Mouse (Mus musculus) small intestine, adult 10 weeks (tissue): ENCODE results near the gene Fxyd6. TPM values are rescaled to one million over a fixed set of nuclear protein-coding genes. Genes with fewer than 3 reads are reported as not detected.

ENCODE experiments used
- polyA plus RNA-seq: library from polyadenylated mRNA; stranded (reverse); fragments of 350-450 nt; fragmentation: Illumina TruSeq; extraction: RNeasy Lipid Tissue Mini Kit (QIAGEN cat#74804); gene quantifications from one replicate; pipeline ENCODE4 v1.2.3, GENCODE M21; 2014; ENCODE audit warnings: low replicate concordance

The Fxyd6 gene
- polyA plus RNA-seq: 0.37 TPM

DNA sequence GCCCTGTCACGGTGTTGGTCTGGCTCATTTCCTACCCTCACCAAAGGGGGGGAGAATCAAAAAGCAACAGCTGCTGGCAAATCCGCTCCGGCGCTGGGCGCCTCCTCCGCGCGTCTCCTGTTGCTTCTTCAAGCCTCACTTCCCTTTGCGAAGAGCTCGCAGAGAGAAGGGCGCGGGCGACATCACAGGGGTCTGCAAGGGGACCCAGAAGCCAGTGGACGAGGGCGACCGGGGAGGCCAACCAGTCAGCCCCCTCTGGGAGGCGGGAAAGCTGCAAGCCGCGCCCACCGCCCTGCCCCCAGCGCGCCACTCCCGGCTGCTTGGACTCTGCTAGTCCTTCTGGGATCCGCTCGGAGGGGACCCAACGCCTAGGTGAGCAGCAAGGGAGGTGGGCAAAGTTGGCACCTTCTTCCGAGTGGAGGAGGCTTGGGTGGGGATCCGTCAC lies at the start of gene Fxyd6:
Gene Fxyd6, plus strand, starts transcription at position 69 of the 445 bp plus-strand sequence.

DNA sequence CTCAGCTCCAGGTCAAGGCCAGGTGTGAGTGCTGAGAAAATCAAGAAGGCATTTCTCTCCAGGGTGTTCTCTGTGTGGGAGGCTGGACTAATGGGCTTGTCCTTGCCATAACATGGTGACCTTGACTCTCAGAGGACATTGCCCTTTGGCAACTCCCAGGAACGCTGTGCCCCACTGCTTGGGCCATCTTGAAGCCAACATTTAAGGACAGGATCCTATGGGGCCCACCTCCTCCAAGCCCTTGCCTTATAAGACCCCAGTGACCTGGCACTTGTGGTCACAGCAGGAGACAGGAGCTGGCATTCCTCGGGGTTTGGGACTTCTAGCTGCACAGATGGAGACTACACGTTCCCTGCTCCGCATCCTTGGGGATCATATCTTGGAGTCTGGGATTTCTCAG lies 29.4 kb downstream of the Fxyd6 start, which contains the start of gene Fxyd2:
Gene Fxyd2, plus strand, starts transcription at position 236 of the 400 bp plus-strand sequence.

DNA sequence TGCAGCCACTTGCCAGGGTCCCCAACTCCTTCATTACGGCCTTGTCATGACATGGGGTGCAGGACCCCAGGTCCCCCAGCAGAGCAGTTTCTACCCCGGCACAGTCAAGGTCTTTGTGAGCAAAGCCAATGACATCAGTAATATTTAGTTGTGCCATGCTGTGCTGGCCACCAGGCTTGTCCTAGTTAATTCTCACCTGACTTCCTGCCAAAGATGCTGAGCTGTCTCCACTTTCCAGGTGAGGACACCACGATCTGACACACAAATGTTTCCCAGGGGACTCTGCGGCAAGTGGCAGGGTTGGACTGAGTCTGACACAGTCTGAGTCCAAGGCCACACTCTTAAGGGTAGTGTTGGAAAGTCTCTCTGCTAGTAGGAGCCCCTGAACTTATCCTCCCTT lies 56.5 kb downstream of the Fxyd6 start, which contains the start of gene Dscaml1:
Gene Dscaml1, plus strand, starts transcription at position 173 of the 400 bp plus-strand sequence.

Other genes starting within 250 kb of the Fxyd6 start
- not detected for gene Scn4b, start 231.8 kb upstream of the Fxyd6 start, polyA plus RNA-seq
- not detected for gene BC049352, start 188.2 kb upstream of the Fxyd6 start, polyA plus RNA-seq
- 30.0 TPM for gene Tmprss4, start 166.1 kb upstream of the Fxyd6 start, polyA plus RNA-seq
- gene Il10ra, start 101.0 kb upstream of the Fxyd6 start, polyA plus RNA-seq: 0.33 TPM
- not detected for gene Tmprss13, start 51.1 kb upstream of the Fxyd6 start, polyA plus RNA-seq
- gene Fxyd2, start 29.5 kb downstream of the Fxyd6 start, polyA plus RNA-seq: not detected
- gene Dscaml1, start 56.4 kb downstream of the Fxyd6 start, polyA plus RNA-seq: not detected